Mouse (Mus musculus) liver, adult 2 months (tissue): ENCODE measurements at regions not wholly inside any gene's neighbourhood (a gene's known extent, or its start where the extent isn't known, plus 50 kb on each side); places are given as distances from the start of the nearest gene placed in this dataset.

Experiments used
- DNase-seq: peaks from one replicate; pipeline ENCODE4 v3.0.0-alpha.2; 2011; ENCODE audit warnings: low read depth, low spot score; ENCODE audit errors: extremely low read depth
- H3K27ac ChIP-seq: fragments of 200-500 bp; replicated peaks from 2 replicates; pipeline ENCODE4 v1.5.1; 2012; ENCODE audit warnings: low read depth, mild to moderate bottlenecking, control low read depth, inconsistent platforms, low read length; ENCODE audit not compliant: insufficient read depth
- H3K27me3 ChIP-seq: fragments of 200-500 bp; 2 replicates; pipeline ENCODE4 v1.6.1; 2012; ENCODE audit warnings: mild to moderate bottlenecking, moderate library complexity, low read length, inconsistent platforms; ENCODE audit not compliant: control insufficient read depth, insufficient read depth
- H3K36me3 ChIP-seq: fragments of 200-500 bp; 2 replicates; pipeline ENCODE4 v1.6.1; 2012; ENCODE audit warnings: low read length, inconsistent platforms; ENCODE audit not compliant: control insufficient read depth, insufficient read depth
- H3K4me1 ChIP-seq: fragments of 200-500 bp; 2 replicates; pipeline ENCODE4 v1.6.1; 2011; ENCODE audit warnings: low read length; ENCODE audit not compliant: control insufficient read depth, insufficient read depth
- H3K4me3 ChIP-seq: fragments of 200-500 bp; 2 replicates; pipeline ENCODE4 v1.5.1; 2011; ENCODE audit warnings: low read depth, mild to moderate bottlenecking, control low read depth, low read length, moderate library complexity; ENCODE audit not compliant: insufficient read depth
- H3K79me2 ChIP-seq: fragments of 200-500 bp; 2 replicates; pipeline ENCODE4 v1.6.1; 2012; ENCODE audit warnings: inconsistent platforms, mild to moderate bottlenecking, low read length, moderate library complexity; ENCODE audit not compliant: control insufficient read depth, insufficient read depth
- H3K9ac ChIP-seq: fragments of 200-500 bp; 2 replicates; pipeline ENCODE4 v1.6.1; 2012; ENCODE audit warnings: low read depth, mild to moderate bottlenecking, control low read depth, inconsistent platforms, low read length
- CTCF ChIP-seq: fragments of 200-500 bp; IDR thresholded peaks from 2 replicates; pipeline ENCODE4 v1.5.1; 2011; ENCODE audit warnings: low read depth, low read length, control low read depth
- POLR2A ChIP-seq: fragments of 200-500 bp; IDR thresholded peaks from 2 replicates; pipeline ENCODE4 v1.6.1; 2011; ENCODE audit warnings: low read length, control low read depth; ENCODE audit not compliant: insufficient read depth; ENCODE audit errors: extremely low read depth
- WGBS: fragments of 180-500 bp; shearing (Covaris S2); methylation state at CpG from one replicate; pipeline ENCODE4 v1.1.7; 2018; 5-methylcytosine and 5-hydroxymethylcytosine counted together

DNA sequence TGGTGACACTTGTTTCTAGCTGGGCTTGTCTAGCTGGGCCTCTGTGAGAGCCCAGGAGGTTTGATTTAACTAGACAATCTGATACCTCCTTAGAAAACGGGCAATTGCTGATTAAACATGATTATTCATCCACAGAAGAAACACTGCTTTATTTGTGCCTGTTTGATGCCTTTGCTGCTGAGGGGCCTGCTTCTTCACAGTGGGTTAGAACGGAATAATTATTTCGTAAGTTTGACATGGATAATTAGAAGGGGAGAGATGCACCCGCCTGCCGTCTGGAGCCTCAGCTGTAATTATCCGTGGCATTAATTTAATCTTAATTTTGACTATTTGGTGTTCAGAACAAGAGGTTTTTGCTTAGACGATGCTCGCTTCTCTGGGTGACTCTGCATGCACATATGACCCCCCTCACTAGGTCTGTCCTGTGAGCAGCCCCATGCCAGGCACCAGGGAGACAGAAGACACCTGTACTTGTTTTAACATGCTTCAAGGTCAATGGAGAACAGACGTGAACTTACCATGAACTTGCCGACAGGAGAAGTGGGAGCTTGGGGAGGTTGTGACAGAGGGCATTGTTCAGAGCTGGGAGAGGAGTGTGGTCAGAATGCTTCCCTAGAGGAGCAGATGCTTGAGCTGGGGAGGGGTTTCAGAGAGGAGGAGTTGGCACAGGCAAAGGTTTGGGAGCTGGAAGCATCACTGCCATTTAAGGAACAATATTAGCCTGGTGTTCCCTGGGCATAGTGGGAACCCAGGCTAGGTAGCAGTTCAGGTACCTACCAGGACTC lies 174.8 kb downstream of the Drd1 start:
- H3K36me3 ChIP-seq = no peaks in the 10 kb centered on the region
- H3K4me1 ChIP-seq = no peaks in the 10 kb centered on the region
- no peaks in the 10 kb centered on the region for H3K27me3 ChIP-seq
- H3K79me2 ChIP-seq = no peaks in the 10 kb centered on the region
- H3K9ac ChIP-seq = no peak overlapping the region
- 79% methylated on average over 10 of the region's 10 CpGs for WGBS
- no peak overlapping the region for H3K4me3 ChIP-seq
- no peak for TF ChIP-seq POLR2A
- TF ChIP-seq CTCF = no peak
- no peak overlapping the region for H3K27ac ChIP-seq
- DNase-seq = no peak

GRCm38 (mm10) chr13:53875546-53875945 lies 180.0 kb downstream of the Drd1 start:
- Histone ChIP-seq H3K4me3 (no peak overlapping the region), H3K27ac (no peak overlapping the region), H3K79me2 (no peaks in the 10 kb centered on the region), H3K9ac (no peak overlapping the region), H3K36me3 (no peaks in the 10 kb centered on the region), H3K4me1 (no peaks in the 10 kb centered on the region), H3K27me3 (no peaks in the 10 kb centered on the region)
- DNase-seq = no peak
- TF ChIP-seq POLR2A = no peak
- TF ChIP-seq CTCF = no peak
- WGBS = 89% methylated on average over 4 of the region's 4 CpGs

DNA sequence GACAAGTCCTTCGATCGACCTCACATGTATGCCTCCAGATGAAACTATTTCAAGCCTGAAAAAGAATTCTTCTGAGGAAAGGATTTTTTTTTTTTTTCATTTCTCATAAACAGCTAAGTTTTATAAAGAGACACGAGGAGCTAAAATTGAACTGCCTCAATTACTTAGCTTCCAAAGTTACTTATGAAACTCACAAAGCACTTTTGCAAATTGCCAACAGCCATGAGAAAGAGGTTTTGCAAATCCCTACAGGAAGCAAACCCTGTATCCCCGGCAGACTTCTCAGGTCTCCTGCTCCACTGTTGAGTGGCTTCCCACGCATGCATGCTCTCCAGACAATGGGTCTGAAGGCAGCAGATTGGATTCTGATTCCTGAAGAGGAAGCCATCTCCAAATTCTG lies 190.2 kb downstream of the Drd1 start:
- peaks cover 3% of the 10 kb centered on the region; the same call in 1 of the 2 replicates for H3K27me3 ChIP-seq
- no peaks in the 10 kb centered on the region for H3K4me1 ChIP-seq
- H3K36me3 ChIP-seq = no peaks in the 10 kb centered on the region
- H3K4me3 ChIP-seq = no peak overlapping the region
- no peak overlapping the region for H3K9ac ChIP-seq
- H3K79me2 ChIP-seq = no peaks in the 10 kb centered on the region
- WGBS = 81% methylated on average over 5 of the region's 5 CpGs
- no peak for TF ChIP-seq POLR2A
- TF ChIP-seq CTCF = no peak
- no peak overlapping the region for H3K27ac ChIP-seq
- DNase-seq = no peak

GRCm38 (mm10) chr13:53862336-53862735 lies 193.2 kb downstream of the Drd1 start:
- no peak overlapping the region for H3K4me3 ChIP-seq
- TF ChIP-seq CTCF (no peak), POLR2A (no peak)
- H3K27ac ChIP-seq = no peak overlapping the region
- DNase-seq = no peak
- WGBS = 53% methylated on average over 4 of the region's 4 CpGs
- no peak overlapping the region for H3K9ac ChIP-seq
- H3K27me3 ChIP-seq = peaks cover 3% of the 10 kb centered on the region; the same call in 1 of the 2 replicates
- no peaks in the 10 kb centered on the region for H3K36me3 ChIP-seq
- H3K4me1 ChIP-seq = no peaks in the 10 kb centered on the region
- no peaks in the 10 kb centered on the region for H3K79me2 ChIP-seq

- H3K4me3 ChIP-seq = no peak overlapping the region
- no peaks in the 10 kb centered on the region for H3K36me3 ChIP-seq
- H3K27me3 ChIP-seq = no peaks in the 10 kb centered on the region
- WGBS = 49% methylated on average over 2 of the region's 2 CpGs
- no peak overlapping the region for H3K9ac ChIP-seq
- no peak overlapping the region for H3K27ac ChIP-seq
- no peak for TF ChIP-seq CTCF
- no peak for TF ChIP-seq POLR2A
- DNase-seq = no peak
- no peaks in the 10 kb centered on the region for H3K4me1 ChIP-seq
- no peaks in the 10 kb centered on the region for H3K79me2 ChIP-seq
Measured at GRCm38 (mm10) chr13:53854196-53854595, 201.3 kb downstream of the Drd1 start.

DNA sequence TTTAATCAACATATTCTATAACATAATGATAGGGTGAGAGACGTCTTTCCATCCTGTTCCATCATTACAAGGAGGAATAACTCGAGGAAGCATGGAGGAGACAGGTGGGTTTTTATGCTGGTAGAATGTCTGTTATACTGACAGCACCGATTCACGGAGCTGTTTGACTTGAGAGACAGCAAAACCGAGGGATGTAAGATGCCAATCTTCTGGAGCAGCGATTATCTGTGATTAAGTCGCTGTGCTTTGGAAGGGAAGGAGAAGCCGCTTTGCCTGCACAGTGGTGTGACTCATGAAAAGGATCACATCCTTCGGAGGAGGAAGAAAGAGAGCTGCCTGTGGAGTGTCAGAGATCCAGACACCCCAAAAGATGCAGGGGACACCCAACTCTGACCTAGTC lies 205.4 kb downstream of the Drd1 start:
- Histone ChIP-seq H3K27ac (no peak overlapping the region), H3K79me2 (no peaks in the 10 kb centered on the region), H3K36me3 (no peaks in the 10 kb centered on the region), H3K27me3 (no peaks in the 10 kb centered on the region), H3K9ac (no peak overlapping the region), H3K4me1 (no peaks in the 10 kb centered on the region), H3K4me3 (no peak overlapping the region)
- WGBS = 76% methylated on average over 9 of the region's 9 CpGs
- TF ChIP-seq CTCF (no peak), POLR2A (no peak)
- DNase-seq = no peak
